Mouse (Mus musculus): ENCODE data around the gene March9.

DNA sequence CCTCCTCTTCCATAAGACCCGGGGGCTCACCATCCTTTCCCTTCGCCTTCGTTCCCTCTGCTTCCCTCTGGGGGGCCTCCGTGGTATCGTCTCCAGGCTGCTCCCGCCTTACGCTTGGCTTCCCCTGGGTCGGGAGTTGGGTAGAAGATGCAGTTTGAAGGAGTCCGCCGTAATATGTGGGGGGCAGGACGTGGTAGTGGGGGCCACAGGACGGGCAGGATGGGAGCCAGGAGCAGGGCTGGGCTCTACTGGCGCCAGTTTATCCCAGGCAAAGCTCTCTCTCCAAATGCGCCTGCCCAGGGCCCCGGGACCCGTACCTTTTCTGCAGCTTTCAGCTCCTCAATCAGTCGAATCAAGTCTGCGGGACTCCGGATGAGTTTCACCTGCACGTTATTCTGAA is 38.5 kb upstream of the March9 start:
- TF ChIP-seq CTCF (conservative IDR thresholded peaks at IDR 0.05; ENCODE audit: insufficient read depth, insufficient read length, low read depth, low read length) (no peak), POLR2A (IDR thresholded peaks at IDR 0.05; ENCODE audit: low read depth, low read length) (no peak)
